Mouse (Mus musculus) lung, postnatal 0 days (tissue): Measurements from ENCODE around the gene Rbm38.

ENCODE experiments used
- CTCF ChIP-seq: IDR thresholded peaks from 2 replicates; pipeline ENCODE4 v1.5.1; 2016; ENCODE audit warnings: antibody characterized with exemption, mild to moderate bottlenecking
- EP300 ChIP-seq: IDR thresholded peaks from 2 replicates; pipeline ENCODE4 v1.6.1; 2016; ENCODE audit warnings: antibody characterized with exemption, mild to moderate bottlenecking, control low read depth

DNA sequence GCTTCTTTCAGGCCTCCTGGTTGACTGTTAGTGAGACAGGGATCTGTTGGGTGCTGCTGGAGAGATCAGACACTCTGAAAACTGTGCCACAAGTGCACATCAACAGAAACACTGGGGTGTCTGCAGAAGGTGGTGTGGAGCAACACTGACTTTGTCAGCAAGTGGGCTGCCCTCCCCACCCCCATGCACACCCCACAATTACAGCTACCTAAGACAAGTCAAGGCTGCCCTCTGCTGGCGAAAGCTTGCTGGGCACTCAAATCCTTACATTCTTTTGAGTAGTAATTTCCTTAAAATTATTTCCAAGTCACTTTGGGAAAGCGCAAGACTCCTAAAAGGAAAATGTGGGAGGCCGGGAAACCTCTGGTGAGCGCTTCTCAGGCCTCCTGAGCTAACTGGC is 24.1 kb upstream of the Rbm38 start:
- TF ChIP-seq CTCF (peak; percentile 91), EP300 (no peak)
